Mouse (Mus musculus) thymus, postnatal 4 days (tissue): Measurements from ENCODE around the gene Mllt10.

ENCODE experiments used
- DNase-seq: peaks from one replicate; pipeline ENCODE4 v3.0.0; 2021

Mllt10 gene

GRCm38 (mm10) chr2:18034371-18035250 is 20.4 kb upstream of the Mllt10 start:
- DNase-seq = no peak

GRCm38 (mm10) chr2:18037491-18037890 is 17.5 kb upstream of the Mllt10 start, which contains the start of gene A930004D18Rik:
A930004D18Rik (minus strand) TSS chr2:18037737.
- DNase-seq = no peak

GRCm38 (mm10) chr2:18038141-18038752 is 16.8 kb upstream of the Mllt10 start:
- no peak for DNase-seq

GRCm38 (mm10) chr2:18038895-18039371 is 16.1 kb upstream of the Mllt10 start:
- DNase-seq = no peak

GRCm38 (mm10) chr2:18039566-18040290 is 15.3 kb upstream of the Mllt10 start:
- no peak for DNase-seq

- no peak for DNase-seq
Measured at GRCm38 (mm10) chr2:18040347-18041160, 14.5 kb upstream of the Mllt10 start.

- no peak for DNase-seq
Measured at GRCm38 (mm10) chr2:18041199-18041885, 13.7 kb upstream of the Mllt10 start.

GRCm38 (mm10) chr2:18045143-18045780 is 9.8 kb upstream of the Mllt10 start:
- DNase-seq = no peak

GRCm38 (mm10) chr2:18045781-18046181 is 9.3 kb upstream of the Mllt10 start:
- no peak for DNase-seq

GRCm38 (mm10) chr2:18046186-18046585 is 8.9 kb upstream of the Mllt10 start:
- DNase-seq = no peak

- DNase-seq = peak; percentile 76
Measured at GRCm38 (mm10) chr2:18046758-18047645, 8.0 kb upstream of the Mllt10 start.

GRCm38 (mm10) chr2:18047646-18048452 is 7.2 kb upstream of the Mllt10 start:
- DNase-seq = peak; percentile 62

GRCm38 (mm10) chr2:18048453-18049075 is 6.5 kb upstream of the Mllt10 start, which contains the start of gene Skida1:
Skida1 (minus strand) TSS chr2:18049051.
- no peak for DNase-seq

GRCm38 (mm10) chr2:18049279-18049821 is 5.7 kb upstream of the Mllt10 start:
- DNase-seq = no peak

GRCm38 (mm10) chr2:18050018-18050417 is 5.0 kb upstream of the Mllt10 start:
- no peak for DNase-seq

- DNase-seq = no peak
Measured at GRCm38 (mm10) chr2:18050541-18050985, 4.5 kb upstream of the Mllt10 start.

- no peak for DNase-seq
Measured at GRCm38 (mm10) chr2:18051026-18051830, 3.8 kb upstream of the Mllt10 start.

- DNase-seq = no peak
Measured at GRCm38 (mm10) chr2:18051831-18052170, 3.2 kb upstream of the Mllt10 start.
